Mouse (Mus musculus) mouse trophoblast stem cell (cell line): ENCODE results near the gene Pga5.

Source experiments
- in situ Hi-C, 2 experiments: fragments of 300-500 bp; cut with MseI, MboI; formaldehyde crosslinking; loops; 2 replicates in 1 of 2; 3 replicates in 1 of 2; pipeline ENCODE4 v1.15.1; 2025

Pga5 gene

DNA sequence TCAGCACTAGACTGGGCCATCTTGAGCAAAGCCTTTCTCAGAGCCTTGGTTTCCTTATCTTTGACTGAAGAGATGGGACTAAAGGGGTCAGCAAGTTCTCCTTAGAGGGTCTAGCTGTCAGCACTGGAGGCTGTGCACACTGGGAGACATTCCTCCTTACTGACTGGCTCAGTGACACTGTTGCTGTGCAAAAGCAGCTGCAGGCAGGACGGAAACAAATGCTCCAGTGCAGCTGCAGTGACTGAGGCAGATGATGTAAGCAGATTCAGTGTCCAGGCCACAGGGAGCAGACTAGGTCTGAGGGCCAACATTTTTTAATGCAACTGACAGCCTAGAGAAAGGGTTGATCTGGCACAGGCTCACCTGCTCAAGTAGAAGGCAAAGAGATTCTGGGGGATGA, 4.6 kb downstream of the Pga5 start:
- in situ Hi-C loops = loop anchor here in 1 of 2 experiments (5.0 kb wide), 1 partner anchor 44 kb away; no protein-coding TSS in a partner anchor

DNA sequence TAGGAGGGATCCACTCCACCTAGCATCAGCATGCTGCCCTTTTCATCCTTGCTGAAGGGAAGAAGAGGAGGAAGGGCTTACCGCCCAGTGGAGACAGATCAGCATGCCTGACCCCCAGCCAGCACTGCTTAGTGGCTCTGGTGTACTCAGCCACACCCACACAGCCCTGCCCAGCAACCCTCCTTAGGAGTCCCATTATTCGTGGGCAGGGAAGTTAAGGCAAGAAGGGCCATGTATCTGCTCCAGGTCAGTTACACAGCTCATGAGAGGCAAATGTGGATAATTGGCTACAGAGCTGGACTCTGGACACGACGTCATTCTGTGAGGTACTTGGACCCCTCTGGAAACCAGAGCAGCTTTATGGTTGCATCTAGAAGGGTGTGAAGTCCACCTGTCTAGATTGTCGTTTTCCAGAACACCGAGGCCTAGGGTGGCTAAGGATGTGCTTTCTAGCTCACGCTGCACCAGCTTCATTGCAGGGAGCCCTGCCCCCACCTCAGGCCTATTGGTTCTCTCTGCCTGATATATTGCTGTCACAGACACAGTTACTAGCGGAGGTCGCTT, 5.9 kb downstream of the Pga5 start:
- in situ Hi-C loops = loop anchor here in 1 of 2 experiments (5.0 kb wide), 1 partner anchor 45 kb away; no protein-coding TSS in a partner anchor

DNA sequence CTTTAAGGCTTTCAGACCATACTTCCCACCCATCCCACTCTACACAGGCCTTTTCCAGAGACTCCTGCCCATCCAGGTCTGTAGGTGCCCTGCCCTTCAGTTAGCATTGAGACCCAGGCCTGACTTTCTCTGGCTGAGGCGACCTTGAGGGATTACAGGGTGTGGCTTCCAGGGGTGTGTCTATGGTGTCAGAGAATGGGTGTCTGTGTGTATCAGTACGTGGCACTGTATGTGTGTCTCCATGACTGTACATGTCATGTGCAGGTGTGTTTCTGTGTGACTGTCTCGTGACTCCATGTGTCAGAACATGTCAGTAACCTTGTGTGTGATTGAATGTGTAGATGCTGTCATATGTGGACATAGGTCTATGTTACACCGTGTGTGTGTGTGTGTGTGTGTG, 6.6 kb downstream of the Pga5 start:
- in situ Hi-C loops = loop anchor here in 1 of 2 experiments (5.0 kb wide), 1 partner anchor 46 kb away; no protein-coding TSS in a partner anchor

DNA sequence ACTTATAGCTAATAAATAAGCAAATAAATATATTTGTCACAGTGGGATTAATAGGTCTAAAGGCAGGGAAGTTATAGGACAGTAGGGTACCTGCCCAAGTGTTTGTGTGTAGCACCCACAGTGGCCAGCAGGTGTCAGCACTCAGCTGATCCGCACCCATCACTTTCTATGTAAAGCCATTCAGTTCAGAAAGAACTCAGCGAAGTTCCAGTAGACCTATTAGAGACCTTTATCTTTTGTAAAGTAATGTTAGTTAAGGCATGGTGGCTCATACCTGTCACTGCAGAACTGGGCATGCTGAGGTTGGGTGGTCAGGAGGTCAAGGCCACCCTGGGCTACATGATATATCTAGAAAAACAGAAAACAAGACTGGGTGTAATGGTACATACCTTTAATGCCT, 12.4 kb downstream of the Pga5 start:
- in situ Hi-C loops = loop anchor here in 1 of 2 experiments (5.0 kb wide), 1 partner anchor 42 kb away; no protein-coding TSS in a partner anchor

DNA sequence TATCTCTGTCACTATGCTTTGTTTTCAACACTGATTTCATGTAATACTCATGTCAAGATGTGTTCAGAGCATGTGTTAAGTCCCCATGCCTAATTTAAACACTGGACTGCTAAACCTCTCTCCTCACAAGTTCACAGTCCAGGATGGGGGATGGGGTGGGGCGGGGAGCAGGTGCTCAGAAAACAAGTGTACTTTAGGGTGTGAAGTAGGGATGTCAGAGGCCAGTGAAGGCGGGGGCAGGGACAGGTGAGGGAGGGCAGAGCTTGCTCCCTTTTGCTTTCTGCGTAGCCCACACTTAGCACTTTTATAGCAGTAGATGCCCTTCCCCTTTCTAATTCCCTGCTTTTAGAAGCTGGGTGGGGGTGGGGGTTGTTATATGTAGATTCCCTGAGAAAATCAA, 12.8 kb downstream of the Pga5 start:
- in situ Hi-C loops = loop anchor here in 1 of 2 experiments (5.0 kb wide), 1 partner anchor 42 kb away; no protein-coding TSS in a partner anchor

DNA sequence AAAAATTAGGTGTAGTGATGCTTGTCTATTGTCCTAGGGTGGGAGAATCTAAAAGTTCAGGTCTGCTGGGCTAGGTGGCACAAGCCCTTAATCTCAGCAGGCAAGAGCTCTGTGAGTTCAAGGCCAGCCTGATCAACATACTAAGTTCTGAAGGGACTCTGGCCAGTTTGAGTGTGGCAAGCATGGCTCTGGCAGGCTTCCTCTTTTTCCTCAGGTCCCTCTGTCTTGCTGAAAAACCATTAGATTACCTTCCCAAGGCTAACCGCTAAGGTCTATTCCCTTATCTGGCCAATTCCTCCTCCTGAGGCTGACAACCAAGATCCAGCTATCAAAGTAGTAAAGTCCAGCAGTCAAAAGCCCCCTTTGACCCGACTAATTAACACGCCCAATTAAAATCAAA, 15.2 kb downstream of the Pga5 start:
- in situ Hi-C loops = no loop called here

DNA sequence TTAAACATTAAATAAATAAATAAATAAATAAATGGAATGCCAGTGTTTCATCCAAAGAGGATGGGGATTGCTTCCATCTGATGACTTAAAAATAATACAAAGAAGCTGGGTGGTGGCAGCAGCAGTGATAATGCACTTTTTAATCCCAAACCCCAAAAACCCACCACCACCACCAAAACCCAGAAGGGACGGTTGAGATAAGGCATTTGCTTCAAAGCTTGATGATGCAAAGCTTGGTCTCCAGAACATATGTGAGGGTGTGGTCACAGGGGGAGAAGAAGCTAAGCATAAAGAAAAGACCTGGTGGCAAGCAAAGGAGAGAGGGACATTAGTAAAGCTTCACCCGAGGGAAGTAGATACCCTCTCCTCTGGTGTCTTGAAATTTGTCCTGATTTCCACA, 16.0 kb downstream of the Pga5 start:
- in situ Hi-C loops = no loop called here

DNA sequence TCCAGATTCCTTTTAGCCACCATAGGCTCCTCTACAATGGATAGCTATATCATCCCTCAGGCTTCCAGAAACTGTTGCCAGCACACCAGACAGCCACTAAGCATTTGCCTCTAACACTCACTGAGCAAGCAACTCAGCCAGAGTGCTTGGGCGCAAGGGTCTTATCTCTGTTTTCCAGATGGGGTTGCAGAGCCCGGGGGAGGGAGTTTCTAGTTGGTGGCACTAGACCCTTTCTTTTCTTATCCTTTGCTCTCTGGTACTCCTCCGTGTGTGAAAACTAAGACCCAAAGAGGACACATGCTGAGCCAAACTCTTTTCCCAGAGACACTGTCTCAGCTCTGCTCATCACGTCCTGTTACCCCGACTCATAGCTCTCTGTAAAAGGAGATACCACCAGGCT, 16.5 kb downstream of the Pga5 start:
- in situ Hi-C loops = no loop called here

DNA sequence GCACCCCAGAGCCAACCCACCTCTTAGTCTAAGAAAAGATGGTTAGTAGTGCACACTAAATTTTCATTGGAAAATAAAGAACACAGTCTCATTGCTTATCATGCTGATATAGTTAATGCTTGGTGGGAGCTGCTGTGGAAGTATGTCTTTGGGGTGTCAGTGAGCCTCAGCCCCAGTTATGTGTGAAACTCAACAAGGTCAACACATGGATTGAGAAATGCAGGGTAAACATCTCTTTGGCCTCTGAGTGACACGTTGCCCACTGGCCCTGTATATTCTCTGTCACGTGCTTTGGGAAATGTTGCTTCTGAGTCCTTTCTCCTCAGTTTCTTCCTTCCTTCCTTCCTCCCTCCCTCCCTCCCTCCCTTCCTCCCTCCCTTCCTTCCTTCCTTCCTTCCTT, 19.5 kb downstream of the Pga5 start:
- in situ Hi-C loops = no loop called here

DNA sequence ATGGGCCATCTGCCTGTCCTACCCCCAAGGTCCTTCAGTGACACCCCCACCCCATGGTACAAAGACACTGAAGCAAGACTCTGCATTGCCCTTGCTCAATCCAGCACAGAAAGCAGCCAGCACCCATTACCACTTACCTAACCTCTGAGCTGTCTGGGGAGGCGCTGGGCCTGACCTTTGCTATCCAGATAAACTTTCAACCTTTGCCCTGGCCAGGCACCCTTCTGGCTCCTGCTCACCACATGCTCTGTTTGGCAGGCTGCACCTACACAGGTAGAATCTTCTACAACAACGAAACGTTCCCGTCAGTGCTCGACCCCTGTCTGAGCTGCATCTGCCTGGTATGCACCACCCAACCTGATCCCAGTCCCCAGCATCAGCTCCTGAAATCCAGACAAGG, 20.1 kb downstream of the Pga5 start:
- in situ Hi-C loops = no loop called here

DNA sequence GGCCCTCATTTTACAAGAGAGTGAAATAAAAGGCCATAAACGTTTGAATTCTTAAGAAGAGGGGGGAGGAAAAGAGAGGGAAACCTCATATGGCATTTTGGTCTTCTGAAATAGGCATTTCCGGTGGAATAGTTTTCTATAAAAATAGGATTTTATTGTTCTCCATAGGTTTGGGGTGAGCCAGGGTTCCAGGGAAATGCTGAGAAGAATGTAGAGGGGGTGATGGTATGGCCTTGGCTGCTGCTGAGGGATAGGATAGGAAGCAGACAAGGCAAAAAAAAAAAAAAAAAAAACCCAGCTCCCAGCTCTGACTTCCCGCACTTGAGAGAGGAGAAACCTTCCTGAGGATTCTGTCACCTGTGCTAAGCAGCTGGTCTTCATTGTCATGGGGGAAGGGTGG, 21.8 kb downstream of the Pga5 start:
- in situ Hi-C loops = no loop called here

DNA sequence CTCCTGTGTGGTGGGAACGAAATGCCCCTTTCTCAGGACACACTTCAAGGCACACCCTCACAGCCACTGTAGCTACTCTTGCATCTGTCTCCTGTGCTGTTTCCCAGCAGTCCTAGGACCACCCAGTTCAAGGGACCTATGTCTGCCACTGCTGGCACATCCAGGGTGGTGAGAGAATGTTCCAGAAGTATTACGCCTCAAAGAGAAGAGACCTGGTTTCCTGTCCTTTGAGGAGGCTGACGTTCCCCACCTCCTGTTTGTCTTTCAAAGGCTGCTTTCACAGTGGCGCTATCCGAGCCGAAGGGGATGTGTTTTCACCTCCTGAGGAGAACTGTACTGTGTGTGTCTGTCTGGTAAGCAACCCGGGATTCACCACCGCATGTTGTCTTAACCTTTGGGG, 29.7 kb downstream of the Pga5 start:
- in situ Hi-C loops = no loop called here

DNA sequence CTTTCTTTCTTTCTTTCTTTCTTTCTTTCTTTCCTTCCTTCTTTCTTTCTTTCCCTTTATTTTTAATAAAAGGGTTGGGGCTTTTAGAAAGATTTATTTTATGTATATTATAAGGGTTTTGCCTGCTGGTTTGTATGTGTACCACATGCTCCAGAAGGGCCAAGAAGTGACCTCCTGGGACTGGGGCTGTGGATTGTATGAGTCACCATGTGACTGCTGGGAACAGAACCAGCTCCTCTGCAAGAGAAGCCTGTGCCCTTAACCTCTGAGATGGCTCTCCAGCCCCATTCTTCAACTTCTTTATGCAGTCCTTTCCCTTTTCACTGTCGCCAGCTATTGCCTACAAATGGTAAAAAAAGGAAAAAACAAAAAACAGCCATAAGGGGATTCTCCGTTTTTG, 32.3 kb downstream of the Pga5 start:
- in situ Hi-C loops = no loop called here

DNA sequence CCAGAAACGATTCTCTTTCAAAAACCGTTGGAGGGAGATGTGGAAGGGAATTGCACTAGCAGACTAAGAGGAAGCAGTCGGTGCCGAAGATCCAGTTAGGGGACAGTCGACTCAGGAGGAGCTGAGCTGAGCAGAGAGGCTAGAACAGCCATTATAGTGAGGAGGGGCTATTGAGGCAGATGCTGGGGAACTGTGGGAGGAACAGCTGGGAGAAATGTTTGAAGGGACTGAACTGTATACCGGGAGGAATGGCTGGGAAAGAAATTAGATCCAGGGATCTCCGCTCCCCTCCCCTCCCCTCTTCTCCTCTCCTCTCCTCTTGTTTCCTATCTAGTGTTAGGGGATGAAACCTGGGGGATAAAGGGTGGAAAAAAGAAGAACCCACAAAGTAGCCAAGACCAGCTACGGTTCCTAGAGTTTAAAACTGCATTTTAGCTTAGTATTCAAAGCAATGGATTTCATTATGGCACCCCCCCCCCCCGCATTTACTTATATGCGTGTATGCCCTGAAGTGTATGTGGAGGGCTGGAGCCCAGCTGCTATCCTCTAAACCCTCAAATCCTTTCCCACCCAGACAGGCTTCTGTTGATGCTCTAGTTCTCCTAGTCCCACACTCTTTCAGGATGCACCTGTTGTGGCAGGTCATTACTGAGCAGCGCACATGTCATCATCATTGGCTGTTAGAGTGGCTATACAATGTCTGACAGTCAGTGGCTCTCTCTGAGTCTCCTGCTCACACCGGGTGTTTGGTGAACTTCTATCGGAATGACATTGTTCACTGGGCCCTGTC, 37.1 kb downstream of the Pga5 start:
- in situ Hi-C loops = no loop called here

DNA sequence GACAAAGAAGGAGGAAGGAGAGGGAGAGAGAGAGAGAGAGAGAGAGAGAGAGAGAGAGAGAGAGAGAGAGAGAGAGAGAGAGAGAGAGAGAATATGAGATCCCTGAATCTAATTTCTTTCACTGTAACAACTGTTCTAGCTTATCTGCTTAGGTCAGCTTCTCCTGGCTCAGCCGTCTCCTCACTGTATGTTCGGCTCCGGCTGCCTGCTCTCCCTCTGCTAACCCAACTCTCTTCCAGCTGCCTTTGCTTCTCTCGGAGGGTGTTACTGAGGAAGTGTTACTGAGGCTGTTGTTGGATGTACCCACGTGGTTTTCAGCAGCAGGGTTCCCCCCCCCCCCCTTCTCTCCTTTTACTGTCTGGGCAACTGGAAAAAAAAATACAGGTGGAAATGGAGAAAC, 37.8 kb downstream of the Pga5 start:
- in situ Hi-C loops = no loop called here

DNA sequence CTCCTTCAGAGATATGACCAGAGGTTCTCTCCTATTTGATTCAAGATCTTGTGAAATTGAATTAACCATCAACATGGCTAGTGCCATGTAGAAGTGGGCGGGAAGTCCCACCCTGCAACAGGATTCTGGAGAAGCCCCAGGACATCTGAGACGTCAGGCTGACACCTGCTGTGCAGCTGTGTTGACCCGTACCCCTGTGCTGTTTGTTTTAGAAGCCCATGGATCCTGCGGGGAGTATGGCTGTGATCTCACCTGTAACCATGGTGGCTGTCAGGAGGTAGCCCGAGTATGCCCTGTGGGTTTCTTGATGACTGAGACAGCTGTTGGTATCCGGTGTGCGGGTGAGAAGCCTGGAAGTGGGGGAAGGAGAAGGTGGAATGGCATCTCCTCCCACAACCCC, 40.0 kb downstream of the Pga5 start:
- in situ Hi-C loops = no loop called here

DNA sequence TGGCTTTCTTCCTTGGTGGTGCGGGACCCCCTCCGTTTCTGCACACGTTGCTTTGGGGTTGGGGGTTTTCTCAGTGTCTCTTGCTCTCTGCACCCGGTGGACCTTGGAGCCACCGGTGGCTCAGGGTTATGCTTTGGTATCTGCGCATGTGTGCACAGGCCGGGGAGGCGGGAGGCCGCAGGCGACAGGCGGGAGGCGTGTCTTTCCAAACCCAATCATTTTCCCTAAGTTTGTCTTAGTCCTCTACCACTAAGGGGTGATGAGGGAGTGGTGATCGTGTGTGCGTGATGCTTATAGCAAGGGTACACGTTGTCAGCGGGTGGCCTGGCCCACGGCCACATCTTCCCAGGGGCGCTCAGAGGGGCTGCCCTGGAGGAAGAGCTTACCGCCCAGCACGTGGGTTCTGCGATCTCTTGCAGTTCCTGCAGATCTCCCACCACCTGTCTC, 43.0 kb downstream of the Pga5 start:
- in situ Hi-C loops = no loop called here

DNA sequence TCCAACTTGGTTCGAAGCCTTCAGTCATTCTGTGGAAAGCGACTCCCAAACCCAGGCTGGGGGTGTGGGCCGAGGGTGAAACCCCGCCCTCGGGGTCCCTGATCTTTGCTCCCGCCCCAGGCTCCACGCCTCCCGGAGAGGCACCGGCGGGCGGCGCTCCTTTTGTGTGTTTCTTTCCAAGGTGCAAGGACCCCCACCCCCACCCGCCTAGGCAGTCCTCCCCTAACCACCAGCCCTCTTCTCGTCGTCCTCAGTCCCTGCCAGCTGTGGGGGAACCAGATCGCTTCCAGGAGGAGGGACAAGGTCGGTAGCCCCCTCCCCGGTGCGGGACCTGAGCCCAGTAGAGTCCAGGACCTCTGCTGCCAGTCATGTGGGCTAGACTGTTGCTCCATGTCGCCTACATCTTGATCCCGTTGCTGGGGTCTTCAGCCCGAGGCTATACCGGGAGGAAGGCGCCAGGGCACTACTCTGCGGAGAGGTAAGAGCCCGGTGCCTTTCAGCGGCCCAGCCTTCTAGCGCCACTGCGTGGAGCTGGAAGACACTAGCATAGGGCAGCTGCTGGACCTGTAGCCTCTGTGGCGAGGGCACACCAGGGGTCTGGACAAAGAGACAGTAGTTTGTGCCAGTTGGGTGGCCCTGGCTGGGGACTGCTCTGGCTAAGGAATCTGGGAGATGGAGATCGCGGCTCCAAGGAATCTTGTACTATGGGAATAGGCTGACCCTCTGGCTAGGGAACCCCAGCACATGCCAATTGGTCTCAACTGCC, 43.6 kb downstream of the Pga5 start, which contains the start of gene Vwce:
Gene Vwce (plus strand): TSS at position 108 of the 766 bp plus-strand sequence.
- in situ Hi-C loops = no loop called here
